Mouse (Mus musculus) stomach, embryonic 15.5 days (tissue): ENCODE data around the gene Crkl. TPM values are rescaled to one million over a fixed set of nuclear protein-coding genes. Genes with fewer than 3 reads are reported as not detected.

ENCODE experiments used
- ATAC-seq: fragments of 200-750 bp; cut with Nextera tagmentation; 2 replicates; pipeline ENCODE4 v1.8.0; 2017; ENCODE audit warnings: low read depth, moderate number of reproducible peaks, moderate TSS enrichment; ENCODE audit not compliant: insufficient read depth, low FRiP score
- H3K27ac ChIP-seq: fragments of 300-500 bp; sonication (generic); 2 replicates; pipeline ENCODE4 v1.5.1; 2015; ENCODE audit warnings: mild to moderate bottlenecking, inconsistent platforms
- H3K27me3 ChIP-seq: fragments of 300-500 bp; sonication (generic); replicated peaks from 2 replicates; pipeline ENCODE4 v1.6.1; 2015; ENCODE audit warnings: inconsistent platforms
- H3K36me3 ChIP-seq: fragments of 300-500 bp; sonication (generic); 2 replicates; pipeline ENCODE4 v1.6.1; 2015; ENCODE audit warnings: inconsistent platforms
- H3K4me1 ChIP-seq: fragments of 300-500 bp; sonication (generic); 2 replicates; pipeline ENCODE4 v1.6.1; 2015; ENCODE audit warnings: inconsistent platforms
- H3K4me2 ChIP-seq: fragments of 300-500 bp; sonication (generic); 2 replicates; pipeline ENCODE4 v1.6.1; 2015; ENCODE audit warnings: mild to moderate bottlenecking, inconsistent platforms
- H3K4me3 ChIP-seq: fragments of 300-500 bp; sonication (generic); replicated peaks from 2 replicates; pipeline ENCODE4 v1.5.1; 2015; ENCODE audit warnings: inconsistent platforms
- H3K9ac ChIP-seq: fragments of 300-500 bp; sonication (generic); 2 replicates; pipeline ENCODE4 v1.6.1; 2015; ENCODE audit warnings: inconsistent platforms
- H3K9me3 ChIP-seq: fragments of 300-500 bp; sonication (generic); 2 replicates; pipeline ENCODE4 v1.6.1; 2016; ENCODE audit warnings: inconsistent platforms
- WGBS: fragments of 180-500 bp; shearing (Covaris S2); methylation state at CpG from one replicate; pipeline ENCODE4 v1.1.7; 2015; 5-methylcytosine and 5-hydroxymethylcytosine counted together
- polyA plus RNA-seq: library from polyadenylated mRNA; unstranded; fragments of >200 nt; fragmentation: Nextera tagmentation; extraction: Ambion mirVana; gene quantifications from 2 replicates; pipeline ENCODE4 v1.2.1, GENCODE M21; 2015

Crkl gene
- polyA plus RNA-seq, 1 experiment from 2014 or later, result 55.1 TPM

DNA sequence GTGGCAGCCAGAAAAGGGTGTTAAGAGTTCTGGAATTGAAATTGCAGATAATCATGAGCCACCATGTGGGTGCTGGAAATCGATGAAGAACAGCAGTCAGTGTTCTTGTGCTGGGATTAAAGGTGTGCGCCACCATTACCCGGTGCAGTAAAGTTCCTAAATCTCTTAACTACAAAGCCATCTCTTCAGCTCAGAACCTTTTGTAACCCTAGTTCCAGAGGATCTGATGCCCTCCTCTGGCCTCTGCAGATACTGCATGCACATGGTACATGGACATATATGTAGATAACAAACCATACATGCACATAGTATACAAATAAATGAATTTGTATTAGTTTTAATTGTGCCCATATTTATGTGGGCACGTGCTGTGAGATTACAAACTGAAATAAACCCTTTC is 8.5 kb downstream of the Crkl start:
- no peak for ATAC-seq
- H3K36me3 ChIP-seq, result peaks cover 12% of the 10 kb centered on the region
- H3K9me3 ChIP-seq, result no peaks in the 10 kb centered on the region
- no peak overlapping the region for H3K4me2 ChIP-seq
- no peak overlapping the region for H3K27ac ChIP-seq
- no peak overlapping the region for H3K4me3 ChIP-seq
- no peaks in the 10 kb centered on the region for H3K27me3 ChIP-seq
- peaks cover 1% of the 10 kb centered on the region; the same call in 1 of the 2 replicates for H3K4me1 ChIP-seq
- 89% methylated on average over 4 of the region's 4 CpGs for WGBS
- H3K9ac ChIP-seq, result no peak overlapping the region

GRCm38 (mm10) chr16:17461596-17461995 is 9.8 kb downstream of the Crkl start:
- no peak overlapping the region for H3K4me2 ChIP-seq
- H3K27me3 ChIP-seq, result no peaks in the 10 kb centered on the region
- 82% methylated on average over 1 of the region's 1 CpGs for WGBS
- no peak for ATAC-seq
- H3K4me3 ChIP-seq, result no peak overlapping the region
- peaks cover 8% of the 10 kb centered on the region for H3K36me3 ChIP-seq
- H3K27ac ChIP-seq, result no peak overlapping the region
- no peaks in the 10 kb centered on the region for H3K9me3 ChIP-seq
- H3K9ac ChIP-seq, result no peak overlapping the region
- no peaks in the 10 kb centered on the region for H3K4me1 ChIP-seq

DNA sequence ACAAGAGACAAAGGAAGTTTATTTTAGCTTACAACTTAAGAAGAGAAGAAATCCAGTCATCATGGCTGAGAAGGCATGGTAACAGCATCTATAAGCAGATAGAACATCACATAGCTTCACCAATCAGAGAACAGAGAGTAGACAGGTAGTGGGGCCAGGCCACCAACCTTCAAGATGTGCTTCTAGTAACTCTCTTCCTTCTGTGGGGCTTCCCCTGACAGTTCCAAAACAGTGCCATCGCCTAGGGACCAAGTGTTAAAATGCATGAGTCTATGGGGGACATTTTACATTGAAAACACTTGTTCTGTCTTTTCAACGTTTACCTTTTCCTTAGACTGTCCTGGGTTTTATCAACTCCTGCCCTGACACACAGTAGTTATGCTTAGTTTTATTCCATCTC is 11.4 kb downstream of the Crkl start:
- 80% methylated on average over 2 of the region's 2 CpGs for WGBS

GRCm38 (mm10) chr16:17466875-17467663 is 15.3 kb downstream of the Crkl start:
- H3K4me3 ChIP-seq, result no peak overlapping the region
- H3K9ac ChIP-seq, result no peak overlapping the region
- peaks cover 16% of the 10 kb centered on the region for H3K36me3 ChIP-seq
- H3K27ac ChIP-seq, result no peak overlapping the region
- no peaks in the 10 kb centered on the region for H3K27me3 ChIP-seq
- H3K9me3 ChIP-seq, result no peaks in the 10 kb centered on the region
- WGBS, result 72% methylated on average over 4 of the region's 4 CpGs
- H3K4me1 ChIP-seq, result no peaks in the 10 kb centered on the region
- ATAC-seq, result no peak
- no peak overlapping the region for H3K4me2 ChIP-seq

More for the DNA sequence above, 11.4 kb downstream of the Crkl start:
- no peaks in the 10 kb centered on the region for H3K9me3 ChIP-seq
- no peak overlapping the region for H3K27ac ChIP-seq
- no peaks in the 10 kb centered on the region for H3K4me1 ChIP-seq
- no peaks in the 10 kb centered on the region for H3K27me3 ChIP-seq
- no peak overlapping the region for H3K9ac ChIP-seq
- H3K4me3 ChIP-seq, result no peak overlapping the region
- H3K4me2 ChIP-seq, result no peak overlapping the region
- no peak for ATAC-seq
- peaks cover 2% of the 10 kb centered on the region for H3K36me3 ChIP-seq

GRCm38 (mm10) chr16:17472498-17472897 is 20.7 kb downstream of the Crkl start:
- Histone ChIP-seq H3K4me3 (no peak overlapping the region), H3K27me3 (no peaks in the 10 kb centered on the region), H3K9me3 (no peaks in the 10 kb centered on the region), H3K36me3 (peaks cover 23% of the 10 kb centered on the region), H3K27ac (no peak overlapping the region), H3K4me2 (no peak overlapping the region), H3K4me1 (no peaks in the 10 kb centered on the region), H3K9ac (no peak overlapping the region)
- 85% methylated on average over 6 of the region's 6 CpGs for WGBS
- no peak for ATAC-seq

DNA sequence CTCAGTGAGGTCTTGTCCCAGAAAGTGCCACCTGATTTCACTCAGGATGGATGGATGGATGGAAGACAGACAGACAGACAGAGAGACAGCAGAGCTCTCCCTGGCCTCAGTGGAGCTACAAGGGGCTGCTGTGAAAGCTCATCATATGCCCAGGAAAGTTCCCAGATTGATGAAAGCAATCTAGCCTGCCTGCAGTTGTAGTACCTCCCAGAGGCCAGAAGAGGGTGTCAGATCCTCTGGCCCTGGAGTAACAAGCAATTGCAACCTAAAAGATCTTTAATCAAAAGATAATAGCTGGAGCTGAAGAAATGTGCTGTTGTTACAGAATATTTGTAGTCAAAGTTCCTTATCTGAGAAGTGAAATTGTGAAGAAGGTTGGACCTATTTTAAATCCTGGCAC is 22.3 kb downstream of the Crkl start:
- H3K36me3 ChIP-seq, result peaks cover 16% of the 10 kb centered on the region
- no peak overlapping the region for H3K4me3 ChIP-seq
- no peak overlapping the region for H3K27ac ChIP-seq
- no peak for ATAC-seq
- no peaks in the 10 kb centered on the region for H3K9me3 ChIP-seq
- H3K4me2 ChIP-seq, result no peak overlapping the region
- H3K27me3 ChIP-seq, result no peaks in the 10 kb centered on the region
- H3K9ac ChIP-seq, result no peak overlapping the region
- no peaks in the 10 kb centered on the region for H3K4me1 ChIP-seq

DNA sequence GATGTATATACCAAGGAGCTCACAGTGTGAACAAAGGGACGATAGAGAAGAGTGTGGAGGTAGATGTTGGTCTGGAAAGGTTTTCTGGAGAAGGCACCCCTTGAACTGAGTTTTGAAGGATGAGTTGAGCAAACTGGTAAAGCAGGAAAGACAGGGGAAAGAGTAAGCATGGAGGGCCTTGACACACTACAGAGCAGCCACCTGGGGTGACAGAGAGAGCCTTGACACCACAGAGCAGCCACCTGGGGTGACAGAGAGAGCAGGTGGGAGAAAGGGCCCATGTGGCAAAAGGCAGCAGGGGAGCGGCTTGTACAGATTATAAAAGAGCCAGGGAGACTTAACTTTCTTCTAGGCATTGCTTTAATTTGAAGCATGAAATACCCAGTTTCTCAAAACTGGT is 23.0 kb downstream of the Crkl start:
- Histone ChIP-seq H3K27ac (no peak overlapping the region), H3K9me3 (no peaks in the 10 kb centered on the region), H3K9ac (no peak overlapping the region), H3K4me1 (no peaks in the 10 kb centered on the region), H3K36me3 (peaks cover 13% of the 10 kb centered on the region), H3K27me3 (no peaks in the 10 kb centered on the region), H3K4me3 (no peak overlapping the region), H3K4me2 (no peak overlapping the region)
- no peak for ATAC-seq
- 68% methylated on average over 2 of the region's 2 CpGs for WGBS

- Histone ChIP-seq H3K4me3 (no peak overlapping the region), H3K4me1 (no peaks in the 10 kb centered on the region), H3K9ac (no peak overlapping the region), H3K27ac (no peak overlapping the region), H3K9me3 (no peaks in the 10 kb centered on the region), H3K36me3 (peaks cover 8% of the 10 kb centered on the region; the same call in 1 of the 2 replicates), H3K4me2 (no peak overlapping the region), H3K27me3 (no peaks in the 10 kb centered on the region)
- ATAC-seq, result no peak
- WGBS, result 93% methylated on average over 4 of the region's 4 CpGs
Observed at GRCm38 (mm10) chr16:17475326-17475725, 23.5 kb downstream of the Crkl start.

GRCm38 (mm10) chr16:17478331-17478943 is 26.6 kb downstream of the Crkl start:
- Histone ChIP-seq H3K4me1 (no peaks in the 10 kb centered on the region), H3K9me3 (no peaks in the 10 kb centered on the region), H3K36me3 (peaks cover 9% of the 10 kb centered on the region; the same call in 1 of the 2 replicates), H3K9ac (no peak overlapping the region), H3K27ac (no peak overlapping the region), H3K27me3 (no peaks in the 10 kb centered on the region), H3K4me3 (no peak overlapping the region), H3K4me2 (no peak overlapping the region)
- no peak for ATAC-seq
- WGBS, result 80% methylated on average over 4 of the region's 4 CpGs

GRCm38 (mm10) chr16:17481465-17481864 is 29.7 kb downstream of the Crkl start:
- Histone ChIP-seq H3K36me3 (peaks cover 22% of the 10 kb centered on the region), H3K4me3 (no peak overlapping the region), H3K9ac (no peak overlapping the region), H3K27me3 (no peaks in the 10 kb centered on the region), H3K9me3 (no peaks in the 10 kb centered on the region), H3K4me1 (0 out of 2 replicates have a peak, but pooled peaks cover 3% of the 10 kb centered on the region), H3K4me2 (no peak overlapping the region), H3K27ac (no peak overlapping the region)
- ATAC-seq, result no peak
- WGBS, result 74% methylated on average over 2 of the region's 2 CpGs

DNA sequence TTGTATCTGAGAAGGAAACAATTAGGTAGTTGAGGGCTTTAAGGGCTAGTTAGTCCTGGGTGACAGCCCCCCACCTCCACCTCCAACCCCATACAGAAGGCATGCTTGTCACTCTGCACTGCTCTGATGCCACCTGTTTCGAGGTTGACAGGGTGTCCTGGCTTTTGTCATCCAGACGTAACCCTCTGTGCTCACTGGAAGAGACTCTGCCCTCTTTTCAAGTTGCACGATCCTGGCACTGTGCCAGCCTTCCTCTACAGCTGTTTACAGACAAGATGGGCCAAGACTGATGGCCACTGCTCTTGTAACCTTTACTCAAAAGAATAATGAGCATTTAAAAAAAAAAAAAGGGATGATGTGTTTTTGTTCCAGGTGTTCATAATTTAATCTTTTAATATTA is 34.7 kb downstream of the Crkl start:
- H3K9ac ChIP-seq, result no peak overlapping the region
- ATAC-seq, result no peak
- H3K4me2 ChIP-seq, result no peak overlapping the region
- no peaks in the 10 kb centered on the region for H3K9me3 ChIP-seq
- WGBS, result 30% methylated on average over 3 of the region's 3 CpGs
- H3K27me3 ChIP-seq, result peaks cover 4% of the 10 kb centered on the region
- peaks cover 8% of the 10 kb centered on the region; the same call in 1 of the 2 replicates for H3K4me1 ChIP-seq
- H3K27ac ChIP-seq, result no peak overlapping the region
- peaks cover 22% of the 10 kb centered on the region for H3K36me3 ChIP-seq
- no peak overlapping the region for H3K4me3 ChIP-seq
